Mouse (Mus musculus): ENCODE data around the gene Myo6.

GRCm38 (mm10) chr9:80252146-80252545 is 87.3 kb downstream of the Myo6 start:
- TF ChIP-seq USF1 (IDR thresholded peaks at IDR 0.05; ENCODE audit: low read depth, low read length) (no peak), EP300 (IDR thresholded peaks at IDR 0.05; ENCODE audit: low read depth in 1 of 2, low read length in 2 of 2) (peak in 1 of 2 experiments; percentile 12; a peak in 1 of 4 replicates), CTCF (IDR thresholded peaks at IDR 0.05 in 2 of 3, conservative IDR thresholded peaks at IDR 0.05 in 1 of 3; ENCODE audit: control insufficient read depth in 1 of 3, insufficient read depth in 1 of 3, low read depth in 2 of 3, low read length in 3 of 3, poor library complexity in 1 of 3, severe bottlenecking in 1 of 3) (no peak), TCF12 (IDR thresholded peaks at IDR 0.05; ENCODE audit: low read depth, low read length) (no peak), JUND (IDR thresholded peaks at IDR 0.05; ENCODE audit: low read depth, low read length) (no peak), POLR2AphosphoS2 (IDR thresholded peaks at IDR 0.05; ENCODE audit: low read length) (no peak), MYB (IDR thresholded peaks at IDR 0.05; ENCODE audit: low read depth, low read length) (no peak), POLR2A (IDR thresholded peaks at IDR 0.05; ENCODE audit: control insufficient read depth in 1 of 2, insufficient read depth in 1 of 2, low read depth in 1 of 2, low read length in 2 of 2, poor library complexity in 1 of 2) (no peak), CHD2 (IDR thresholded peaks at IDR 0.05; ENCODE audit: low read length) (no peak)

Data from MEL (cell line).